Comparison of ENCODE assay signal across 16 mouse cellular contexts in genomic region chr11:47020874-47021273, GRCm38 (mm10).
DNase-seq lines count a peak whose midpoint lies in the region; ATAC-seq and TF ChIP-seq lines count a peak whose summit lies in the region.
"Had no signal": no experiment of that assay in that cellular context is flagged by ENCODE, and none has a peak within 500 bp of the region (broad histone marks: within the 10 kb centered on the region; RNA-seq: fewer than 3 reads in every experiment).

No protein-coding gene starts in this region.

- no peak for TF ChIP-seq POLR2A in lung, adult 2 months (IDR thresholded peaks at IDR 0.05; ENCODE audit: borderline replicate concordance, extremely low read depth, low read depth, low read length)

- no peak overlapping the region for H3K4me2 ChIP-seq in lung, embryonic 16.5 days (ENCODE audit: low read depth, low read length)
- H3K4me2 ChIP-seq: limb, embryonic 13.5 days had no signal

- no peaks in the 10 kb centered on the region for H3K27me3 ChIP-seq in lung, embryonic 16.5 days (ENCODE audit: control insufficient read depth, insufficient read depth, low read depth, low read length)
- H3K27me3 ChIP-seq: limb, embryonic 13.5 days had no signal

- peak; percentile 84 for ATAC-seq in lung, embryonic 16.5 days (ENCODE audit: low read depth)
- ATAC-seq: forebrain, embryonic 16.5 days; hindbrain, postnatal 0 days; liver, postnatal 0 days had no signal

- peak; percentile 4 for DNase-seq in embryo, embryonic 10 days (ENCODE audit: low spot score)
- no peak for DNase-seq in embryo, embryonic 10.5 days (ENCODE audit: low spot score)
- no peak for DNase-seq in lung, adult 2 months
- peak; percentile 25 for DNase-seq in heart, postnatal 4 days
- DNase-seq in thymus, postnatal 36 days = no peak
- DNase-seq in cerebellum, adult 8-10 months = no peak
- DNase-seq in thymus, postnatal 4 days = no peak
- DNase-seq: adrenal gland, postnatal 25 days; cerebellum, postnatal 25 days; kidney, adult 9 months; liver, postnatal 0 days had no signal

- 26% methylated on average over 6 of the region's 6 CpGs for WGBS in lung, embryonic 16.5 days
- WGBS in lung, adult 2 months = 29% methylated on average over 6 of the region's 6 CpGs

- H3K27ac ChIP-seq in lung, embryonic 16.5 days (ENCODE audit: low read length) = no peak overlapping the region
- H3K27ac ChIP-seq: hindbrain, postnatal 0 days; left cerebral cortex, adult 2 months; limb, embryonic 13.5 days had no signal

- no peak for TF ChIP-seq CTCF in lung, adult 2 months (IDR thresholded peaks at IDR 0.05; ENCODE audit: insufficient read depth, low read length)

- H3K9me3 ChIP-seq in lung, embryonic 16.5 days (ENCODE audit: control insufficient read depth, low read length) = no peaks in the 10 kb centered on the region
- H3K9me3 ChIP-seq: limb, embryonic 13.5 days had no signal

- no peaks in the 10 kb centered on the region for H3K36me3 ChIP-seq in lung, embryonic 16.5 days (ENCODE audit: control insufficient read depth, insufficient read depth, low read length)
- H3K36me3 ChIP-seq: limb, embryonic 13.5 days had no signal

- no peak overlapping the region for H3K9ac ChIP-seq in lung, embryonic 16.5 days (ENCODE audit: low read length)
- H3K9ac ChIP-seq: limb, embryonic 13.5 days; liver, postnatal 0 days had no signal

- 0 out of 2 replicates have a peak, but pooled peaks cover 2% of the 10 kb centered on the region for H3K4me1 ChIP-seq in lung, embryonic 16.5 days (replicated peaks; ENCODE audit: control insufficient read depth, insufficient read depth, low read length)
- no peaks in the 10 kb centered on the region for H3K4me1 ChIP-seq in lung, adult 2 months (ENCODE audit: control insufficient read depth, insufficient read depth, low read length)
- H3K4me1 ChIP-seq: limb, embryonic 13.5 days had no signal

- H3K4me3 ChIP-seq in lung, embryonic 16.5 days (ENCODE audit: low read length) = no peak overlapping the region
- no peak overlapping the region for H3K4me3 ChIP-seq in lung, adult 2 months (replicated peaks; ENCODE audit: extremely low read depth, low read depth, low read length)
- H3K4me3 ChIP-seq: left cerebral cortex, adult 2 months; limb, embryonic 13.5 days had no signal

Comparison
In these comparisons a context has a peak if more than half of its experiments do, and no peak if none do; other contexts are left out.
1. DNase-seq: peak in embryo, embryonic 10 days (single experiment) and heart, postnatal 4 days (single experiment); none in embryo, embryonic 10.5 days (single experiment), lung, adult 2 months (single experiment), thymus, postnatal 36 days (0 of 2), cerebellum, adult 8-10 months (single experiment) and thymus, postnatal 4 days (single experiment).